Mouse (Mus musculus): ENCODE measurements around the gene Adamts8. TPM values are rescaled to one million over a fixed set of nuclear protein-coding genes. Genes with fewer than 3 reads are reported as not detected.

Gene Adamts8
- total and polyA plus RNA-seq, 3 experiments: not detected

DNA sequence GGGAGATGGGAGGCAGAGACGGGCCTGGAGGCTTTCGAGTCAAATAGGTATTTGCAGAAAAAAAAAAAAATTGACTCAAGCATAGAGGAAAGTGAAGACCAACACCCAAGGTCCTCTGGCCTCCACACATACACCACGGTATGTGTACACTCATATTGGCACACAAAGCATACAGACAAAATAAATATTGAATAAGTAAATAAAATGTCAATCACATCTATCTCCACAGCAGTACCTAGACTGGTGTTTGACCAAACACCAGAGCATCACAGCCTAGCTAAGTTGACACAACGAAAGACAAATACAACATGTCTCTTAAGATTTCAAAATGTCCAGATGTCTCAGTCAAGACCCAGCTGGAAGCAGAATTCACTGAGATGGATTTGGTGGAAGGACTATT, 71.1 kb downstream of the Adamts8 start:
- Histone ChIP-seq H3K9ac (ENCODE audit: insufficient read depth, low read depth) (no peak overlapping the region), H3K9me3 (replicated peaks; ENCODE audit: low read length) (no peaks in the 10 kb centered on the region), H3K4me3 (replicated peaks in 1 of 3; ENCODE audit: low read depth in 2 of 3, low read length in 2 of 3, poor library complexity in 1 of 3) (no peak overlapping the region), H3K4me1 (ENCODE audit: control insufficient read depth in 1 of 2, insufficient read depth in 2 of 2) (no peaks in the 10 kb centered on the region), H3K36me3 (replicated peaks in 1 of 2; ENCODE audit: control insufficient read depth in 1 of 2, insufficient read depth in 1 of 2, low read length in 1 of 2) (no peaks in the 10 kb centered on the region), H3K27me3 (replicated peaks) (no peaks in the 10 kb centered on the region), H3K27ac (ENCODE audit: insufficient read depth, low read depth) (no peak overlapping the region), H3K4me2 (ENCODE audit: insufficient read depth, low read depth, poor library complexity, severe bottlenecking) (no peak overlapping the region), H3K79me2 (replicated peaks; ENCODE audit: control insufficient read depth, extremely low read depth, insufficient read depth, poor library complexity, severe bottlenecking) (no peaks in the 10 kb centered on the region)
- in situ Hi-C loops (cut with MboI; ENCODE audit: low pct_ligation_motif_present, low pct_unique_long_range_greater_than_20kb, low sequenced_read_pairs) (no loop called here), dilution Hi-C loops (cut with MboI; ENCODE audit: extremely low pct_ligation_motif_present, extremely low pct_unique_long_range_greater_than_20kb, low sequenced_read_pairs) (no loop called here)
- DNase-seq (ENCODE audit: extremely low read depth): no peak
- TF ChIP-seq RCOR1 (conservative IDR thresholded peaks at IDR 0.05; ENCODE audit: low read depth, low read length): no peak
- no peak for TF ChIP-seq EP300 (IDR thresholded peaks at IDR 0.05; ENCODE audit: low read length)
- TF ChIP-seq SMC3 (IDR thresholded peaks at IDR 0.05; ENCODE audit: low read depth, low read length): no peak
- no peak for TF ChIP-seq E2F4 (IDR thresholded peaks at IDR 0.05; ENCODE audit: insufficient replicate concordance, low read depth, low read length)
- TF ChIP-seq ZC3H11A (IDR thresholded peaks at IDR 0.05; ENCODE audit: low read depth, low read length): no peak
- no peak for TF ChIP-seq POLR2A (IDR thresholded peaks at IDR 0.05; ENCODE audit: low read depth, low read length)
- no peak for TF ChIP-seq SIN3A (IDR thresholded peaks at IDR 0.05; ENCODE audit: low read length)
- TF ChIP-seq IRF4 (IDR thresholded peaks at IDR 0.05; ENCODE audit: low read depth, low read length): no peak
- TF ChIP-seq ZMIZ1 (IDR thresholded peaks at IDR 0.05; ENCODE audit: low read depth, low read length): no peak
- TF ChIP-seq MEF2A (IDR thresholded peaks at IDR 0.05; ENCODE audit: borderline replicate concordance, low read depth, low read length): no peak
- no peak for TF ChIP-seq MYC (IDR thresholded peaks at IDR 0.05; ENCODE audit: low read depth, low read length)
- TF ChIP-seq BHLHE40 (IDR thresholded peaks at IDR 0.05; ENCODE audit: low read depth, low read length): no peak
- no peak for TF ChIP-seq ETS1 (conservative IDR thresholded peaks at IDR 0.05; ENCODE audit: low read depth, low read length)
- TF ChIP-seq NELFE (IDR thresholded peaks at IDR 0.05; ENCODE audit: low read depth, low read length): no peak
- no peak for TF ChIP-seq NRF1 (IDR thresholded peaks at IDR 0.05; ENCODE audit: low read depth, low read length)
- TF ChIP-seq GABPA (IDR thresholded peaks at IDR 0.05; ENCODE audit: insufficient replicate concordance, low read depth, low read length): no peak

Other genes with a start within 250 kb of the Adamts8 start
- not detected in 2 replicates for gene Adamts15, start 20.1 kb upstream of the Adamts8 start, total RNA-seq (2012; rRNA removed)
- gene Adamts15, start 20.1 kb upstream of the Adamts8 start, total RNA-seq (2014; rRNA removed): not detected in 2 replicates
- gene Adamts15, start 20.1 kb upstream of the Adamts8 start, polyA plus RNA-seq (2012; ENCODE audit: insufficient read length, low read depth): not detected in 2 replicates
- gene Zbtb44, start 88.1 kb downstream of the Adamts8 start, total RNA-seq (2012; rRNA removed): 9.1 and 10.3 TPM in 2 replicates
- gene Zbtb44, start 88.1 kb downstream of the Adamts8 start, total RNA-seq (2014; rRNA removed): 14.3 and 16.8 TPM in 2 replicates
- gene Zbtb44, start 88.1 kb downstream of the Adamts8 start, polyA plus RNA-seq (2012; ENCODE audit: insufficient read length, low read depth): 13.4 and 14.0 TPM in 2 replicates
- 8.9 and 10.9 TPM in 2 replicates for gene St14, start 189.3 kb downstream of the Adamts8 start, total RNA-seq (2012; rRNA removed)
- gene St14, start 189.3 kb downstream of the Adamts8 start, total RNA-seq (2014; rRNA removed): 4.3 and 5.2 TPM in 2 replicates
- gene St14, start 189.3 kb downstream of the Adamts8 start, polyA plus RNA-seq (2012; ENCODE audit: insufficient read length, low read depth): 8.6 and 9.6 TPM in 2 replicates